Mouse (Mus musculus): ENCODE results near the gene Ndufv3.

DNA sequence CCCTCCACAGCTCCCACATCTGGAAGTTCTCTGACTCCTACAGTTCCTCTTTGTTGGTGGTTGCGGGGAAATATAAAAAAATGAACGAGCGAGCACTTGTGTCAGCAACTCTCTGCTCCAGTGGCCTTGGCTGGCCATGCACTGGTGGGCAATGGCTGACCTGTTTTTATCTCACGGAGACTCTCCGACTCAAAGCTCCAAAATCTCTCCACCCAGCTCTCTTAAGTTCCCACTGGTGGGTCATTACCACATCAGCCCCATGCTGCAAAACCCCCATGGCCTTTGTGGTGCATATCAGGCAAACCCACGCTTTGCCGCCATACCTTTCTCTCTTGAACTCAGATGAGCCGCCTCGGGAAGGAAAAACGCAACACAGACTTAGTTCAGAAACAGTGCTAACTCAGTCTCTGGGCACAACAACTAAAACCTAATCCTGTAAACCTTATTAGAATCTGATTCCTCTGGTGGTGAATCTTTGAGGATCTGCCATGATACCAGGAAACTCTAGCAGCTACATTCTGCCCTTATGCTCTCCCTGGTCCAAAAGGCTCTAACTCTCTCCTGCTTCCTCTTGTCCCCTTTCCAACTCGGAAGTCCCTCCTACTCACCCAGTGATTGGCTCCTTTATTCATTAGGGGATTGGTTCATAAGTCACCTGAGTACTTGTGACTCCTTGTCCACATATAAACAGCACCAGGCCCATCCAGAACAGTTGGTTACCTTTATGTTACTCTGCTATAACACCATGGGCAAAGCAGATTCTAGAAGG is 39.3 kb downstream of the Ndufv3 start:
- no peak for TF ChIP-seq CTCF (conservative IDR thresholded peaks at IDR 0.05; ENCODE audit: low read length)
- TF ChIP-seq NANOG (IDR thresholded peaks at IDR 0.05; ENCODE audit: borderline replicate concordance, low read length): no peak
- TF ChIP-seq POU5F1 (IDR thresholded peaks at IDR 0.05; ENCODE audit: borderline replicate concordance, low read length): no peak

Data from E14TG2a.4 (cell line).